Mouse (Mus musculus) C2C12 (cell line): ENCODE data around the gene Klc3. TPM values are rescaled to one million over a fixed set of nuclear protein-coding genes. Genes with fewer than 3 reads are reported as not detected.

ENCODE experiments used
- H3K27me3 ChIP-seq: one replicate; pipeline ENCODE4 v1.6.1; 2011; ENCODE audit not compliant: control insufficient read depth, insufficient read depth, insufficient read length
- H3K36me3 ChIP-seq: one replicate; pipeline ENCODE4 v1.6.1; 2011; ENCODE audit not compliant: control insufficient read depth, insufficient read depth
- H3K4me3 ChIP-seq: one replicate; pipeline ENCODE4 v1.5.1; 2011; ENCODE audit warnings: mild to moderate bottlenecking, control low read depth; ENCODE audit not compliant: poor library complexity, insufficient read depth, severe bottlenecking
- H3K79me2 ChIP-seq: one replicate; pipeline ENCODE4 v1.6.1; 2011; ENCODE audit not compliant: control insufficient read depth, insufficient read depth
- H3K79me3 ChIP-seq: one replicate; pipeline ENCODE4 v1.6.1; 2011; ENCODE audit warnings: low read depth, control low read depth
- H3ac ChIP-seq: one replicate; pipeline ENCODE3; 2011; ENCODE audit warnings: low read depth; ENCODE audit not compliant: control insufficient read depth, insufficient read length
- CEBPB ChIP-seq: IDR thresholded peaks from one replicate; pipeline ENCODE4 v1.6.1; 2011; ENCODE audit warnings: low read depth, mild to moderate bottlenecking, control low read depth, moderate library complexity
- CTCF ChIP-seq: IDR thresholded peaks from one replicate; pipeline ENCODE4 v1.5.1; 2011; ENCODE audit not compliant: control insufficient read depth, insufficient read depth, insufficient read length
- FOSL1 ChIP-seq: IDR thresholded peaks from one replicate; pipeline ENCODE4 v1.8.0; 2011; ENCODE audit warnings: mild to moderate bottlenecking, low read length; ENCODE audit not compliant: poor library complexity, insufficient read depth, severe bottlenecking
- MAX ChIP-seq: IDR thresholded peaks from one replicate; pipeline ENCODE4 v1.6.1; 2011; ENCODE audit warnings: mild to moderate bottlenecking, control low read depth
- MYOD1 ChIP-seq: IDR thresholded peaks from one replicate; pipeline ENCODE4 v1.6.1; 2011; ENCODE audit warnings: low read depth; ENCODE audit not compliant: control insufficient read depth, insufficient read length
- MYOG ChIP-seq: IDR thresholded peaks from one replicate; pipeline ENCODE4 v1.6.1; 2011; ENCODE audit not compliant: control insufficient read depth, insufficient read length; ENCODE audit errors: extremely low read depth
- USF1 ChIP-seq: IDR thresholded peaks from one replicate; pipeline ENCODE4 v1.6.1; 2011; ENCODE audit warnings: low read depth, mild to moderate bottlenecking, control low read depth, moderate library complexity
- polyA plus RNA-seq: library from polyadenylated mRNA; unstranded; fragments of >200 nt; fragmentation: generic; extraction: Trizol; gene quantifications from one replicate; pipeline ENCODE4 v1.2.1, GENCODE M21; 2012; ENCODE audit warnings: missing spikeins

Klc3 gene
- polyA plus RNA-seq, 1 experiment: 4.3 TPM

GRCm38 (mm10) chr7:19369823-19370425 lies 34.0 kb downstream of the Klc3 start:
- no peaks in the 10 kb centered on the region for H3K27me3 ChIP-seq
- no peak overlapping the region for H3ac ChIP-seq
- H3K4me3 ChIP-seq: no peak overlapping the region
- peaks cover 9% of the 10 kb centered on the region for H3K79me2 ChIP-seq
- TF ChIP-seq CTCF (peak; percentile 4), MYOG (no peak)
- no peaks in the 10 kb centered on the region for H3K36me3 ChIP-seq
- H3K79me3 ChIP-seq: no peaks in the 10 kb centered on the region

- H3K79me3 ChIP-seq: no peaks in the 10 kb centered on the region
- H3K4me3 ChIP-seq: no peak overlapping the region
- H3K79me2 ChIP-seq: peaks cover 11% of the 10 kb centered on the region
- H3K27me3 ChIP-seq: no peaks in the 10 kb centered on the region
- TF ChIP-seq MYOD1 (no peak), MAX (no peak), USF1 (no peak), CEBPB (no peak), CTCF (no peak), FOSL1 (no peak), MYOG (no peak)
- H3ac ChIP-seq: no peak overlapping the region
- no peaks in the 10 kb centered on the region for H3K36me3 ChIP-seq
Observed at GRCm38 (mm10) chr7:19368380-19368779, 35.5 kb downstream of the Klc3 start.

- H3K4me3 ChIP-seq: no peak overlapping the region
- TF ChIP-seq MYOG (no peak), CEBPB (no peak), USF1 (no peak), FOSL1 (no peak), MYOD1 (no peak), CTCF (no peak), MAX (no peak)
Observed at GRCm38 (mm10) chr7:19365376-19365775, 38.5 kb downstream of the Klc3 start.

GRCm38 (mm10) chr7:19363881-19364280 lies 40.0 kb downstream of the Klc3 start:
- peaks cover 1% of the 10 kb centered on the region for H3K79me3 ChIP-seq
- H3ac ChIP-seq: no peak overlapping the region
- peaks cover 25% of the 10 kb centered on the region for H3K79me2 ChIP-seq
- no peak overlapping the region for H3K4me3 ChIP-seq
- TF ChIP-seq USF1 (no peak), CTCF (peak; percentile 84), MYOD1 (peak; percentile 18)
- no peaks in the 10 kb centered on the region for H3K27me3 ChIP-seq
- H3K36me3 ChIP-seq: no peaks in the 10 kb centered on the region

More at GRCm38 (mm10) chr7:19365376-19365775, 38.5 kb downstream of the Klc3 start:
- H3ac ChIP-seq: no peak overlapping the region
- H3K36me3 ChIP-seq: no peaks in the 10 kb centered on the region
- no peaks in the 10 kb centered on the region for H3K27me3 ChIP-seq
- H3K79me2 ChIP-seq: peaks cover 21% of the 10 kb centered on the region
- H3K79me3 ChIP-seq: no peaks in the 10 kb centered on the region

- Histone ChIP-seq H3K36me3 (no peaks in the 10 kb centered on the region), H3K79me2 (peaks cover 41% of the 10 kb centered on the region), H3ac (no peak overlapping the region), H3K27me3 (no peaks in the 10 kb centered on the region), H3K79me3 (peaks cover 11% of the 10 kb centered on the region), H3K4me3 (no peak overlapping the region)
- TF ChIP-seq USF1: no peak
- TF ChIP-seq FOSL1: no peak
- TF ChIP-seq MYOD1: no peak
- no peak for TF ChIP-seq MYOG
Observed at GRCm38 (mm10) chr7:19362276-19362675, 41.6 kb downstream of the Klc3 start.

- H3K27me3 ChIP-seq: no peaks in the 10 kb centered on the region
- peaks cover 47% of the 10 kb centered on the region for H3K79me2 ChIP-seq
- peak overlapping the region; percentile 0 for H3ac ChIP-seq
- H3K79me3 ChIP-seq: peaks cover 15% of the 10 kb centered on the region
- TF ChIP-seq USF1: no peak
- TF ChIP-seq CTCF: peak; percentile 81
- H3K4me3 ChIP-seq: peak overlapping the region; percentile 61
- H3K36me3 ChIP-seq: no peaks in the 10 kb centered on the region
Observed at GRCm38 (mm10) chr7:19361720-19362119, 42.2 kb downstream of the Klc3 start.
